Mouse (Mus musculus) heart, adult 2 months (tissue): ENCODE measurements around the gene Mrpl57. TPM values are rescaled to one million over a fixed set of nuclear protein-coding genes. Genes with fewer than 3 reads are reported as not detected.

Experiments
- DNase-seq, 2 experiments: peaks; one replicate each; pipeline ENCODE4 v3.0.0; 2021
- H3K27ac ChIP-seq: fragments of 200-600 bp; 2 replicates; pipeline ENCODE4 v1.8.1; 2022
- H3K27me3 ChIP-seq: fragments of 200-500 bp; 2 replicates; pipeline ENCODE4 v1.6.1; 2012; ENCODE audit warnings: mild to moderate bottlenecking, low read length, inconsistent platforms, mixed read lengths; ENCODE audit not compliant: control insufficient read depth, insufficient read depth
- H3K36me3 ChIP-seq: fragments of 200-500 bp; 2 replicates; pipeline ENCODE4 v1.6.1; 2012; ENCODE audit warnings: low read length, inconsistent platforms; ENCODE audit not compliant: control insufficient read depth, insufficient read depth
- H3K4me1 ChIP-seq: fragments of 200-500 bp; 2 replicates; pipeline ENCODE4 v1.6.1; 2011; ENCODE audit warnings: low read length; ENCODE audit not compliant: control insufficient read depth, insufficient read depth
- H3K4me3 ChIP-seq: fragments of 200-600 bp; 2 replicates; pipeline ENCODE4 v1.8.1; 2022
- H3K79me2 ChIP-seq: fragments of 200-500 bp; replicated peaks from 2 replicates; pipeline ENCODE4 v1.6.1; 2012; ENCODE audit warnings: mild to moderate bottlenecking, inconsistent platforms, low read length, moderate library complexity, mixed read lengths; ENCODE audit not compliant: control insufficient read depth, insufficient read depth
- H3K9ac ChIP-seq: fragments of 200-500 bp; 2 replicates; pipeline ENCODE4 v1.6.1; 2012; ENCODE audit warnings: low read depth, mild to moderate bottlenecking, control low read depth, inconsistent platforms, low read length, mixed read lengths
- CTCF ChIP-seq: fragments of 200-600 bp; IDR thresholded peaks from 2 replicates; pipeline ENCODE4 v1.8.1; 2022; ENCODE audit warnings: antibody characterized with exemption, mild to moderate bottlenecking, moderate library complexity
- EP300 ChIP-seq: fragments of 200-500 bp; IDR thresholded peaks from 2 replicates; pipeline ENCODE4 v1.6.1; 2011; ENCODE audit warnings: low read depth, low read length, control low read depth; ENCODE audit not compliant: insufficient read depth
- POLR2A ChIP-seq: fragments of 200-500 bp; IDR thresholded peaks from 2 replicates; pipeline ENCODE4 v1.6.1; 2011; ENCODE audit warnings: mild to moderate bottlenecking, low read depth, low read length, control low read depth; ENCODE audit not compliant: insufficient read depth
- WGBS: fragments of 180-500 bp; shearing (Covaris S2); methylation state at CpG from one replicate; pipeline ENCODE4 v1.1.7; 2018; 5-methylcytosine and 5-hydroxymethylcytosine counted together
- intact Hi-C: fragments of 180-260 bp; cut with DNase I; formaldehyde crosslinking; loops from one replicate; pipeline ENCODE4 v1.15.1; 2025
- long read RNA-seq: library from polyadenylated mRNA; stranded (forward); transcript quantifications from one replicate; pipeline ENCODE4 v2.0.0, GENCODE M21; 2021
- polyA plus RNA-seq: library from polyadenylated mRNA; depleted of rRNA; stranded (reverse); fragments of >200 nt; gene quantifications from 2 replicates; pipeline ENCODE4 v1.2.3, GENCODE M21; 2012; rRNA removed
- total RNA-seq, 2 experiments: library from RNA; stranded (reverse); gene quantifications; 2 replicates each; pipeline ENCODE4 v1.2.3; 2021

Mrpl57 gene
- total RNA-seq (10 to 100 TPM; 57.1 to 72.2 TPM), polyA plus RNA-seq (42.0 and 45.2 TPM in 2 replicates)
- long read RNA-seq, transcript Mrpl57-201 (2 exons, 2,877 nt): major isoform, 32 of 40 reads
- long read RNA-seq, partial matches to known transcripts: 0 of 40 reads
- long read RNA-seq, other reads (novel, unspliced or antisense): 4 of 40 reads

GRCm38 (mm10) chr14:57825788-57826751, at the start of gene Mrpl57, which contains the start of gene Ska3:
Gene Mrpl57 (plus strand): TSS chr14:57826234.
Gene Ska3 (minus strand): TSS chr14:57826185.
- WGBS: under 1% methylated on average over 96 of the region's 96 CpGs
- Histone ChIP-seq H3K9ac (peak within 1 kb of the TSS; percentile 90), H3K4me1 (peaks cover 2% of the 10 kb centered on the region; the same call in 1 of the 2 replicates), H3K27me3 (no peaks in the 10 kb centered on the region), H3K36me3 (peaks cover 5% of the 10 kb centered on the region; the same call in 1 of the 2 replicates), H3K79me2 (no peaks in the 10 kb centered on the region), H3K27ac (peak within 1 kb of the TSS; percentile 92), H3K4me3 (peak within 1 kb of the TSS; percentile 74)
- intact Hi-C loops: loop anchor here (2.0 to 10.0 kb wide), 5 partner anchors 27 to 451 kb away; partner anchors contain the start of gene Sap18
- TF ChIP-seq CTCF: peak; percentile 35
- TF ChIP-seq EP300: no peak
- TF ChIP-seq POLR2A: peak; percentile 83
- DNase-seq: peak; percentile 94 to 95

DNA sequence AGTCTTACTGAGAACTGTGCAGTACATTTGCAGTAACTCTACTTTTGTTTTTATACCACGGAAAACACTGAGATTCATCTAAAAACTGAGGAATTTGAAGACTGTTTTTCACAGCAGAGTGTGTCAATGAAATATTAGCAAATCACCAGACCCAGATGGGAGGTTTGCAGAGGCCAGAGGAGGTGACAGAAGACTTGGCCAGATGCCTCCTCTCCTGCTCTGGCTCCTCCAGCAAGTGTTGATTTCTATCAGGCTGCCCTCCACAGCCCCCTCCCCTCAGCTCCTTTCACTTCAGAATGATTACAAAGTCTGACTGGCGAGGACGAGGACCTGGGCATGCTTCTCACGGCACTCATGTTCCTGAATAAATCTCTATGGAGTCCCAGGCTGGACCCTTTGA, 38.6 kb upstream of the Mrpl57 start:
- no peak overlapping the region for H3K27ac ChIP-seq
- intact Hi-C loops: no loop called here
- no peak overlapping the region for H3K9ac ChIP-seq
- H3K27me3 ChIP-seq: no peaks in the 10 kb centered on the region
- DNase-seq: no peak
- H3K79me2 ChIP-seq: no peaks in the 10 kb centered on the region
- no peaks in the 10 kb centered on the region for H3K36me3 ChIP-seq
- WGBS: 51% methylated on average over 4 of the region's 4 CpGs
- TF ChIP-seq EP300 (no peak), CTCF (no peak), POLR2A (no peak)
- no peaks in the 10 kb centered on the region for H3K4me1 ChIP-seq
- no peak overlapping the region for H3K4me3 ChIP-seq

DNA sequence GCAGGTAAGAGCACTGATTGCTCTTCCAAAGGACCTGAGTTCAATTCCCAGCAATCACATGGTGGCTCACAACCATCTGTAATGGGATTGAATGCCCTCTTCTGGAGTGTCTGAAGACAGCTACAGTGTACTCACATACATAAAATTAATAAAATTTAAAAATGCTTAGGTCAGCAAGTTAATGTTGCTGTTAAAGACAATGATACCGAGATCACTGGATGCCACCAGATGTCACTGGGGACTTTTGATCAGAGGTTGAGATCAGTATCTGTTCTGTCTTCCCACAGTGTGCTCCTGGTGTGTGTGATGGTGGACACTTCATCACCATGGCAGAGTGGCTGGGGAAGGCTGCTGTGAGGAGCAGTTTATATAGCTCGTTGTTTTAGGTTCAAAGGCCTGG, 36.7 kb upstream of the Mrpl57 start:
- Histone ChIP-seq H3K27ac (no peak overlapping the region), H3K27me3 (no peaks in the 10 kb centered on the region), H3K79me2 (no peaks in the 10 kb centered on the region), H3K4me1 (no peaks in the 10 kb centered on the region), H3K36me3 (no peaks in the 10 kb centered on the region), H3K9ac (no peak overlapping the region), H3K4me3 (no peak overlapping the region)
- intact Hi-C loops: no loop called here
- TF ChIP-seq CTCF (no peak), EP300 (no peak), POLR2A (no peak)
- 81% methylated on average over 2 of the region's 2 CpGs for WGBS
- DNase-seq: no peak

DNA sequence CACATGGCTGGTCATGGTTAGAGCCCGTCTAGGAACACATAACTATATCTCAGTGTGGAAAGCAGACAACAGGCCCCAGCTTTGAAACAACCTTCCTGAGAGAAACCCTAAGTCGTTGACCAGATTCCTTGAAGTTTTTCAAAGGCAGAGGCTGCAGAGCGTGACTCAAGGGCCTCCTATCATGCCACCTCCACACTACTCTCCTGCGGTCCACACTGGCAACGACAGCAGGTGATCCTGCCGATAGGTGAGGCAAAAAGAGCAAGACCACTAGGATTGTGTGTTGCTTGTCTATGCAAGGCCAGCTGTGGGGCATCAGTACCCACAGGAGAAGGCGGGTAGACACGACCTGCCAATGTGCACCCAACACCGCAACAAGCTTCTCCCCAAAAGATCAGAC, 36.3 kb upstream of the Mrpl57 start:
- H3K4me3 ChIP-seq: no peak overlapping the region
- no peak for DNase-seq
- intact Hi-C loops: loop anchor here (10.0 kb wide), 1 partner anchor 105 kb away; no protein-coding TSS in a partner anchor
- no peak overlapping the region for H3K27ac ChIP-seq
- H3K4me1 ChIP-seq: no peaks in the 10 kb centered on the region
- no peaks in the 10 kb centered on the region for H3K79me2 ChIP-seq
- no peaks in the 10 kb centered on the region for H3K27me3 ChIP-seq
- H3K36me3 ChIP-seq: no peaks in the 10 kb centered on the region
- WGBS: 92% methylated on average over 9 of the region's 9 CpGs
- TF ChIP-seq EP300: no peak
- TF ChIP-seq POLR2A: no peak
- no peak for TF ChIP-seq CTCF
- H3K9ac ChIP-seq: no peak overlapping the region

DNA sequence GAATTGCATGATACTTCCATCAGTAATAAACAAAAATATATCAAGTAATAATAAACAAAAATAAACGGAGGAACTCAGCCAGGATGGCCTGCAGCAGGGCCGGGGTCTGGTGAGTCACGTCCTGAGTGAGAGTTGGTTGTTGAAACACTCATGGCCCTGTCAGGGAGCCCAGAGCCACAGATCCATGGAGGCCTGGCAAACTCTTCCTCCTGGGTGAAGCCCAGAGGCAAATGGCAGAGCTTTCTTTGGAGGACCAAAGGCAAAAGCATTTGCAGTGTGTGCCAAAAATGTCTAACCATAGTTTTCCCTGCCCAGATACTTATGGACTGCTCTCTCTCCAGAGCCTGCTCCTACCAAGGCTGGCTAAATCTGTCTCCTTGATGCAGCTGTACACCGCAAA, 34.9 kb upstream of the Mrpl57 start:
- intact Hi-C loops: loop anchor here (10.0 kb wide), 1 partner anchor 106 kb away; no protein-coding TSS in a partner anchor
- H3K4me1 ChIP-seq: no peaks in the 10 kb centered on the region
- no peaks in the 10 kb centered on the region for H3K27me3 ChIP-seq
- no peaks in the 10 kb centered on the region for H3K79me2 ChIP-seq
- H3K9ac ChIP-seq: no peak overlapping the region
- WGBS: 59% methylated on average over 4 of the region's 4 CpGs
- DNase-seq: no peak
- TF ChIP-seq EP300 (no peak), CTCF (no peak), POLR2A (no peak)
- H3K27ac ChIP-seq: no peak overlapping the region
- H3K4me3 ChIP-seq: no peak overlapping the region
- H3K36me3 ChIP-seq: no peaks in the 10 kb centered on the region
